Mouse (Mus musculus) megakaryocyte, adult 5-6 weeks (primary cell): Measurements from ENCODE around the gene Gm5447. TPM values are rescaled to one million over a fixed set of nuclear protein-coding genes. Genes with fewer than 3 reads are reported as not detected.

Experiments used
- ATAC-seq: 2 replicates; pipeline ENCODE4 v1.8.0; 2016; ENCODE audit warnings: mild to moderate bottlenecking, inconsistent platforms; ENCODE audit not compliant: poor library complexity, severe bottlenecking
- total RNA-seq, 2 experiments: library from RNA; stranded (forward) in 1 of 2; stranded (reverse) in 1 of 2; fragments of 153-499, 151-499 nt in 1 of 2; fragments of 221-1000, 200-1000 nt in 1 of 2; gene quantifications; 2 replicates each; pipeline versions ENCODE4 v1.2.3 to v1.2.4; 2015 to 2017

Gm5447 gene
- total RNA-seq, 2 experiments from 2014 or later: 0.07 to 0.59 TPM

DNA sequence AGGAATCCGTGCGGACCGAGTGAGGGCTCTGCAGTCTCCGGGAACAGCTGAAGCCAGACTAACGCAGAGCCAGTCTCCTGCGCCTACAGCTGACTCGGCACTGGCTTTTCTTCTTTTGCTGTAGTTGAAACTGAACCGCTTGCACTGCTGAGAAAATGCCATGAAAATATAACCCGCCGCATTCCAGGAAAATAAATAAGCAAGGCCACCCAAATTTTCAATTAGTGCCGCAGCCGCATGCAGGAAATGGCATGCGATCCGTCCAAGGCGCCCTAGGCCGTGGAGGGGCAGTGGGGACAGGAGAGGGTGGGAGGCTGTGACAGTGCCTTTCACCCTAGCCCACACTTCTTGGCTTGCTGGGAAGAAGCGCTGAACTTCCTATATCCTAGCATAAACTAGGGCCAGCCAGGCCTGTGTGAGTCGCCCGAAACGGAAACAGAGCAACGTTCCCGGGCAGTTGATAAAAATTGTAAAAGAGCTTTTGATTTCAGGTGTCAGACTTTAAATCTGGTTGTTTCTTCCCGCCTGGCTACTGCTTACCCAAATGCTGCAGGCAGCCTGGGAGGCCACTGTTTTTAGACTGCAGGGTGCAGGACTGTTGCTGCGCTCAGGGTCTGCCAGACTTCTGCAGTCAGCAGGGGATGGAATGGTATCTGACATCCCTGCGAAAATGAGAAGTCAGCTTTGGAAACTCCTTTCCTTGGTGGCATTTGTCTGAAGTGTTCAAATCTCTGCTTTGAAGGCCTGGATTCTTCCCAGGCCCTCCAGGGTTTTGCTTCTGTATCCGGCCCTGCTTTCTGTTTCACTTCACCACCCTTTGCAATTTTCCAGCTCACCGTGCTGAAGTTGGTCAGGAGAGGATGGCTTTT is 11.8 kb downstream of the Gm5447 start:
- peak; percentile 19 for ATAC-seq

DNA sequence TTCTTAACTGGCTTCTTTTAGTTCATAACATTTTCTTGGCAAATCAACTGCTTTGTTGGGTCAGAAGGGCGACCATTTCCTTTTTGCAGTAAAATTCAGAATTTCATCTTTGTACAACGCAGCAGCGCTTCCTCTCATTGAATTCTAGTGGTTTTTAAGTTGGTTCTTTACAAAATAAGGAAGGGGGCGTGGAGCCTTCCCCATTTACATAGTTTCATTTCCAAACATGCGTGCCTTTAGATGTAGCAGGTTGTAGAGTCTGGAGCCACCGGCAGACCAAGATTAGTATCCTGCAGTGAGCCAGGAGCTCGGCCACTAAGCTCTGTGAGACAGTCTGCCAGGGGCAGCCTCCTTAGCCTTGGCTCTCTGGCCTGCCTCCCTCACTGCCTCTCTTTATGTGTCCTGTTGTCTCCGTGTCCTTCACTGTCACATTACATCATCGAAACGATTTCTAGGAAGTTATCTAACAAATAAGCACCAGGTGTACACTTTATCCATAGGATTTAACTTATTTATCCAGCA is 13.0 kb downstream of the Gm5447 start:
- ATAC-seq: peak; percentile 72

DNA sequence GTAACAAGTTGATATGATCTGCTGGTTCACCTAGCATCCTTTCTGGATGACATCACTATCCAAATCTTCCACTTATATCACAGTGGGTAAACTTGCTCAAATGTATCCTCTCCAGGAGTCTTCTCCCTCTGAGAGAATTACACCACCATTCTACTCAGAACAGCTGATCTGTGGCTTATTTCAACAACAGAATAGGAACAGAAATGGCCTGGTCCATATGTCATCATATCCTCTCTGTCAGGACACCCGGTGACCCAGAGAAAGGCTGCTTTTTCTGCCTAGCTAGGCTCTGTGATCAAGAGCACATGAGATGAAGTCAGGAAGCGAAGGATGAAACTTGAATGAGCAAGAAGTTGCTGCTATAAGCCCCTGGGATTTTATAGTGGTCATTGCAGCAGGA is 13.7 kb downstream of the Gm5447 start:
- ATAC-seq: peak; percentile 79

DNA sequence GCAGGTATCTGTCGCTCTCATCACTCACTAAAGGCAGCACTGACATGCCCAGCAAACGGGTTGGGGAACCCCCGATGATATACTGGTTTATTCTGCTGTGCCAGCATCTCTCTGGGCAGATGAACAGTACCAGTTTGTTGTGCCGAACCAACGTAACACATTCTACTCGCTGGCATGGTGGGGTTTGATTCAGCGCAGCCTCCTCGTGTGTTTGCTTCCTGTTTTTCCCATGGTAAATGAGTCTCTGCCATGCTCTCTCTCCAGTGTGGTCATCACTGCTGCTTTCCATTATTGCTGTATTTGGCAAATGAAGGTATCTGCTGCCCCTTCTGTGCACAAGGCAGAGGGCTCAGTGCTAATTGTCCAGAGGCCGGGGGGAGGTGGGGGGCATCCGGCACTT is 15.7 kb downstream of the Gm5447 start:
- no peak for ATAC-seq

DNA sequence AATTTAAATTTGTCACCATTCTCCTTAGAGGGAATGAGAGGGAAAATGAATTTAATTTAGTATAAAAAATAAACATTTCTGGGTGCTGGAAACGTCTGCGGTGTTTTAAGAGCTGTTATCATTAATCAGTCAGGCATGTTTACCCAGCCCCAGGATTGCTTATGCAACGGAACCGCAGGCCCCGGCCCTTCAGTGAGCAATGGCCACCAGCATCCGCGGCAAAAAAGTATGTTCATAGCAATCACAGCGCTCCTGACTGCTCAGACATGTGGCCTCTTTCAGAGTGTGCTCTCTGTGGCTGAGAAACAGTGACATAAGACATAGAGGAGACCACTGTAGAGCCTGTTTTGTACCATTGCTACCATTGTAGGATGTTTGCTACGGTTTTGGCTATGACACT is 16.2 kb downstream of the Gm5447 start:
- ATAC-seq: no peak

DNA sequence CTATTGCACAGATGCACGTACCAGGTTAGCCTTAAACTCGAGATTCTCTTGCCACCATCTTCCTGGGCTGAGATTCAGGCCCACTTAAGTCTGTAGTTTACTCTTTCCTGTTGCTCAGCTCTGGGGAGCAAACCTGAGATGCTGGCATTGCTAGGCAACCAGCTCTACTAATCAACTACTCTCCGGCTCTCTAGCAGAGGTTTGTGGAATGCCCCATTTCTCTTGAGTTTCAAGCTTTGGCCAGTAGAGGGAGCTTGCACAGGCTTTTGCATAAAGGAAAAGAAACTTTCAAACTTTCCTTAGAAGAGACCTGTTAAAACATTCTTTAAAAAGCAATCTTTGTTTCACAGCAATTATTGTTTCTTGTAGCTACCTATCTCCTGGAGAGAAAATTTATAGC is 19.8 kb downstream of the Gm5447 start:
- peak; percentile 70 for ATAC-seq

DNA sequence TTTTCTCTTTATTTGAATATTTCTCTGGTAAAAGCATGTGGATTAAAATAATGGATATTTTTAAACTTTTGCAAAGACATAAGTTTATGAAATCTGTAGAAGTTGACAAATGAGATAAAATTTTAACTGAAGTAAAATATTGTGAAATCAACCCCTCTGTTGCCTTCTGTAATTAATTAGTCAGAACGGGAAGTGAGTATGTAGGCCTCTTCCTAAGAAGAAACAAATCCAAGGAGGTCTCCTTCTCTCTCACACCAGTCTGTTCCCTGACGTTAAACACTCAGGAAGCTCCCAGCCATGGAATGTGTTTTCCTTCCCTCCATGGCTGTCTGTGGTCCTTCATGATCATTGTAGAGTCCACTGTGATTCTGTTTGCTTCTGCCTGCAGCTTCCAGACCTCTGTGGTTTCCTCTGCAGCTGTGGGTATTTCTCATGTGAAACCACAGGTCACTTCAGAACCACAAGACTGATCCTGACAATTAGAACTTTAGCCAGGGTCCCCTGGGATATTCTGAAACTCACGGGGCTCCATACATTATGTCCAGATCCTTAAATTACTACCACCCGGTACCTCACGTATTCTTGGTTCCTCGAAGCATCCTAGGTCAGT is 20.4 kb downstream of the Gm5447 start:
- ATAC-seq: peak; percentile 81

DNA sequence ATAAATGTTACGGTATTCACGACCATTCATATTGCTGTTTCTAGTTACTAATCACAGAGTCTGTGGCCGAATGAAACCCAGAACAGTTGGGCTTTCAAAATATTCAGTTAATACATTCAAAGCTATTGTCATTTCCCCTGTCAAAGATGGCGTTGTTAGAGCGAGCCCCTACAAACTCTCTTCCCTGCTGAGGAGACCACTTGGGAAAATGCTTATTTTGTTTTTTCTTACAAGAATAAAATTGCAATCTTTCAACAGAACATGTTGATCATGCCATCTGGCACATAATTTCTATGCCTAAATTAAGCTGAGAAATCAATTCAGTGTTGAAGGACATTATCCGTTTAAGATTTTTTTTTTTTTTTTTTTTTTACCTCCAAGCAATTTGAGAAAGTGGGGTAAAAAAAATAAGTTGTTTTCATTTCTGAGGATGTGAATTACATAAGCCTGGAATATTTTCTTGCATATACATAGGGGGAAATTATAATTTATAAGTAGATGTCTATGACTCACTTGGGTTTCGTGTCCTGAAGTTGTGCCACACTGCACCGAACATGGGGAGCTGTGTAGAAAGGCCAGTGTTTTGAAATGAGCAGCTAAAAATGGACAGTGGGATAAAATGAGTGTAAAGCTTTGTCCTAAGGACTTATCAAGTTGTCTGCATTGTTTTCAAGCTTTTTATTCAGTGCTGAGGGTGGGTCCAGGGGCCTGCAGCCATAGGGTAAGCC is 23.7 kb downstream of the Gm5447 start:
- no peak for ATAC-seq

DNA sequence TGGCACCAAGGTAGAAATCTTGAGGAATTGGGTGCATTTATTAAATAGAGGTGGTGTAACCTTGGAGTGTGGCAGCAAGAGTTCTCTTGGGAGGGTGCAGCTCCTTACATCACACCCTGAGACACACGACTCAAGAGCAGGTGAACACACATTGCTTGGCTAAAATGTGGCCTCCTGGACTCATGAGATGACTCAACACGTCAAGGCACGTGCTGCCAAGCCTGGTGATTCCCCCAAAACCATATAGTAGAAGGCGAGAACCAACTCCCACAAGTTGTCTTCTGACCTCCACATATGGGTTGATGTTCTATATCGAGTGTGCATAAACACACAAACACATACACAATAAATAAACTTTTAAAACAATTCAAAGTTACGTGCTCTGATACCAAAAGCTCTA is 25.8 kb downstream of the Gm5447 start:
- no peak for ATAC-seq

DNA sequence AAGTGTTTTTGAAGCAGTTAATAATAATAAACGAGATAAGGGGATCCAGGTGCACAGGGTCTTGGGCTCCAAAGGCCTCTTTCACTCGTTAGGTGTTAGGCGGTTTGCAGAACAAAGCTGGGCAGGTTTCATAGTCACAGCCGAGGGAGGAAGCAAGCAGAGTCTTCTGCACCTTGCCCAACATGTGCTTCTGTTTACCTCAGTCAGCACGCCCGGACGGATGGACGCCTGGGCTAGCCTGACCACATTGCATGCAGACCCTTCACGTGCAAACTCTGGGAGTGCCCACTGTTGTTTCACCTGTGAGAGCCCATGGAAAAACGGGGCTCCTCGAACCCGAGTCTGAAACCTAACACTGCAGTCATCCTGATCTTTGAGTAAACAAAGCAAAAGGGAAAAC is 30.5 kb downstream of the Gm5447 start:
- ATAC-seq: peak; percentile 81

DNA sequence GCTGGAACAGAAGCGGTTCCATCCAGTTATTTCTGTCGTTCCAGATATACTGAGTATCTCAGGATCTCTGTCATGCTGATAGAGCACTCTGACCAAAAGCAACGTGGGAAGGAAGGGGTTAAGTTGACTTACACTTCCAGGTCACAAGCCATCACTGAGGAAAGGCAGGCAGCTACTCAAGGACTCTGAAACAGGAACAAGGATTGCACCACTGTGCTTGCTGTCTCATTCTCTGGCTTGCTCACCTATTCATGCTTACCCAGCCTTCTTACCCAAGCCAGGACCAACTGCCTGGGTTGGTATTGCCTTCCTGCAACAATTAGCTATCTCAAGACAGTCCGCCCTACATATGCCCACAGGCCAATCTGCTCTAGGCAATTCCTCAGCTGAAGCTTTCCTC is 31.0 kb downstream of the Gm5447 start:
- peak; percentile 96 for ATAC-seq

DNA sequence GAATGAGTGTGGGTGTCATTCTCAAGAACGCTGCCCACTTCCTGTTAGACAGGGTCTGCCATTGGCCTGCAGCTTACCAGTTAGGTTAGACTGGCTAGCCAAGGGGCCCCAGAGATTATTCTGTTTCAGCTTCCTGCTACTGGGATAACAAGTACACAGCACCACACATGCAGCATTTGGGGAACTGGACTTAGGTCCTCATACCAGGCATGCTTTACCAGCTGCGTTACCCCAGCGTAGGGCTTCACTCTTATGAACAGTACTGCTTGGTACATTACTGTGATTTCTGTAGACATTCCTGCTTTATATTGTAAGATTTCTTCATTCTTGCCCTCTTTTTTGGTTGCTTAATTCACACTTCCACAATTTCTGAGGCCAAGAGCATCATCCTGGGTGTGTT is 43.5 kb downstream of the Gm5447 start:
- peak; percentile 92 for ATAC-seq

DNA sequence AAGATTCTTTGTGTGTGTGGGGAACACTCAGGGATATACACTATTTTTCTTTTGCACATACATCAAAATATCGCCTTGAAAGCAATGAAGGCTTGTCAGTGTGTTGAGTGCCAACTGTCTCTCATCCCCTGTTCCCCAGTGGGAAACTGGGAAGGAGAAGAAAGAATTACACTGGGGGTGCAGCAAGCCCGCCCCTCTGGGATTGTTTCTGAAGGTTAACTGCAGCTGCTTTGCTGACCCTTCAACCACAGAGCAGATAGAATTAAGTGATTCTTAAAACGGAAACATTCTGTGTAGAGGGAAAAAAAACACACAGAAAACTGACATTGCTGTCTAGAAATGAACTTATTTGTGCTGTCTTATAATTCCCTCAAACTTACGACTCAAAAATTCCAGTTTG is 47.5 kb downstream of the Gm5447 start:
- no peak for ATAC-seq

DNA sequence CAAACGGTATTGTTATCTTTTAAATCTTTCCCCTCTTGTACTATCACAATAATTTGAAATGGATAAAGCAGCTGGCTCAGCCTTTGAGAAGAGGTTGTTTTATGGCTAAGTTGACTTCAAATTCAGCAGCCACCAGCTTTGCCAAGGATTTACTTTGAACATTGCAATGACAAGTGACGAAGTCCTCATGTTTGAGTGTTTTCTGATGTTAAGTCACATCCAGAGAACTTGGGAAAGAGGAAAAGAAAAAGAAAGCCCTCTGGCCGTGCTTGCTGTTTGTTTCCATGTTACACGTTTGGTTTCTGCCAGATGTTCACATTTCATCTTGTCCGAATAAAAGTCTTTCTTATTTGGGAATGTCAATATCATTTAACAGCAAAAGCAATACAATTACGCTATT is 47.9 kb downstream of the Gm5447 start:
- no peak for ATAC-seq

DNA sequence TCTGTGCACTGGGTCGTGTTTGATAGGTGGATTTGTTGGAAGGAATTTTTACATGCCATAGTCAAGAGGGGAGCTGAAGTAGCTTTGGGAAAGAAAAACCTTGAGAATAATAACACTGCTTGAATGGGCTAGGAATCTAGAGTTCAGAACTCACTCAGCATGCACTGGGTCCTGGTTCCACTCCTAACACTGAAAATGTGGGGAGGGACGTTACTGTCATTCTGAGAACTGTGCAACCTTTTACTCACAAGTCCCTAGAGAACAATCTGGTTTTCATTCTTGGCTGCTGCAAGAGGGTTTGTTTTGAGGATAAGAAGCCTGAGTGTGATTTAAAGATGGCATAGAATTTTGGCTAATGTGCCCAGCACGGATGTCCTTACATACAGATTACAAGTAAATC is 49.7 kb downstream of the Gm5447 start:
- ATAC-seq: no peak

Other genes starting within 250 kb of the Gm5447 start
- 13.0 and 14.1 TPM in 2 replicates for gene Irf4, start 225.0 kb upstream of the Gm5447 start, total RNA-seq (2015)
- gene Irf4, start 225.0 kb upstream of the Gm5447 start, total RNA-seq (2017): 12.4 and 13.4 TPM in 2 replicates
- gene Hus1b, start 26.4 kb upstream of the Gm5447 start, total RNA-seq (2015): 0.65 and 0.98 TPM in 2 replicates
- gene Hus1b, start 26.4 kb upstream of the Gm5447 start, total RNA-seq (2017): 0.98 and 1.3 TPM in 2 replicates
- 51.4 and 59.8 TPM in 2 replicates for gene Exoc2, start 111 bp upstream of the Gm5447 start, total RNA-seq (2015)
- gene Exoc2, start 111 bp upstream of the Gm5447 start, total RNA-seq (2017): 51.5 and 53.6 TPM in 2 replicates